Mouse (Mus musculus) ES-Bruce4 (cell line): Measurements from ENCODE around the gene Atf1. TPM values are rescaled to one million over a fixed set of nuclear protein-coding genes. Genes with fewer than 3 reads are reported as not detected.

Experiments used
- H3K27ac ChIP-seq: 2 replicates; pipeline ENCODE4 v1.5.1; 2012; ENCODE audit warnings: low read length, inconsistent platforms; ENCODE audit not compliant: insufficient read depth
- H3K27me3 ChIP-seq: 2 replicates; pipeline ENCODE4 v1.6.1; 2012; ENCODE audit warnings: mild to moderate bottlenecking, low read length, inconsistent platforms; ENCODE audit not compliant: control insufficient read depth, poor library complexity, insufficient read depth, severe bottlenecking
- H3K36me3 ChIP-seq: 2 replicates; pipeline ENCODE4 v1.6.1; 2012; ENCODE audit warnings: inconsistent platforms, mild to moderate bottlenecking, low read length, moderate library complexity; ENCODE audit not compliant: control insufficient read depth, poor library complexity, insufficient read depth, severe bottlenecking
- H3K4me1 ChIP-seq: one replicate; pipeline ENCODE4 v1.8.1; 2011; ENCODE audit warnings: low read length; ENCODE audit not compliant: control insufficient read depth, insufficient read depth
- H3K4me3 ChIP-seq: 2 replicates; pipeline ENCODE4 v1.5.1; 2011; ENCODE audit warnings: low read depth, mild to moderate bottlenecking, low read length
- H3K9ac ChIP-seq: 2 replicates; pipeline ENCODE4 v1.6.1; 2012; ENCODE audit warnings: low read depth, mild to moderate bottlenecking, inconsistent platforms; ENCODE audit not compliant: poor library complexity, severe bottlenecking
- H3K9me3 ChIP-seq: replicated peaks from 2 replicates; pipeline ENCODE4 v1.6.1; 2012; ENCODE audit warnings: mild to moderate bottlenecking, low read length, inconsistent platforms; ENCODE audit not compliant: control insufficient read depth, poor library complexity, insufficient read depth, severe bottlenecking
- CTCF ChIP-seq: IDR thresholded peaks from one replicate; pipeline ENCODE4 v1.8.1; 2011; ENCODE audit warnings: low read depth, low read length
- EP300 ChIP-seq: IDR thresholded peaks from 2 replicates; pipeline ENCODE4 v1.6.1; 2011; ENCODE audit warnings: low read depth, low read length; ENCODE audit not compliant: insufficient read depth
- POLR2A ChIP-seq: IDR thresholded peaks from one replicate; pipeline ENCODE4 v1.8.1; 2011; ENCODE audit warnings: low read length; ENCODE audit not compliant: insufficient read depth
- polyA plus RNA-seq: library from polyadenylated mRNA; stranded (reverse); fragments of >200 nt; gene quantifications from 2 replicates; pipeline ENCODE4 v1.2.4, GENCODE M21; 2011; ENCODE audit warnings: low read depth; ENCODE audit not compliant: missing spikeins, insufficient read depth, insufficient read length

Gene Atf1
- polyA plus RNA-seq, 1 experiment, result 55.8 TPM

- no peaks in the 10 kb centered on the region for H3K27me3 ChIP-seq
- H3K4me3 ChIP-seq, result no peak overlapping the region
- H3K36me3 ChIP-seq, result peaks cover 19% of the 10 kb centered on the region; the same call in 1 of the 2 replicates
- H3K9ac ChIP-seq, result no peak overlapping the region; the same call in 1 of the 2 replicates
- TF ChIP-seq EP300, result no peak
- no peak for TF ChIP-seq CTCF
- no peak for TF ChIP-seq POLR2A
- H3K9me3 ChIP-seq, result no peaks in the 10 kb centered on the region
- H3K27ac ChIP-seq, result peak overlapping the region; percentile 50; the same call in 1 of the 2 replicates
- H3K4me1 ChIP-seq, result peaks cover 2% of the 10 kb centered on the region
These were observed 4.3 kb downstream of the Atf1 start for GRCm38 (mm10) chr15:100231616-100232525.

DNA sequence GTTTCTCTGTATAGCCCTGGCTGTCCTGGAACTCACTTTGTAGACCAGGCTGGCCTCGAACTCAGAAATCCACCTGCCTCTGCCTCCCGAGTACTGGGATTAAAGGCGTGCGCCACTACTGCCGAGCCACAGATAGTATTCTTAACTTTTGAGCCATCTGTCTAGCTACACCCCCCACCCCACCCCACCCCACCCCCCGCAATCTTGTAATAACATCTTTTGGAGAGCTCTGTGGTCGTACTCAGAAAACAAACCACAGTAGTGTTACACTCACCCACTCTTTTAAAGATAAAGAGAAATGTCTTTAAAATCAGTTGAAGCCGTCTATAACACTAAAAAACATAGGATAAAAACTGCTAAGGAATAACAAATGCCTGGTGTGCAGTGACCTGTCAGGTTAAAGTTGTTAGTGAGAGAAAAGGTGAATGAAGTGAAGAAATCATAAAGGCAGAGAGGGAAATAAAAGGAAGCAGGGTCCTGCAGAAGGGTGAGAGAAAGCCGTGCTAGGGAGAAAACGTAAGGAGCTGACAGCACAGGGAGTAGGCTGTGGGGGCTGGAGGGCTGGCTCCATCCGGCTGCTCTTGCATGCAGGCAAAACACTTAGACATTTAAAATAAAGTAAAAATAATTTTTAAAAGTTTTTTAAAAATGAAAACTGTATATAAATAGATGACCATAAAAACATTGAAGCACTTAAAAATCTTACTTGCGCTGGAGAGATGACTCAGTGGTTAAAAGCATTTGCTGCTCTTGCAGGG lies 7.8 kb downstream of the Atf1 start:
- Histone ChIP-seq H3K9me3 (no peaks in the 10 kb centered on the region), H3K4me3 (no peak overlapping the region), H3K27me3 (no peaks in the 10 kb centered on the region), H3K36me3 (peaks cover 31% of the 10 kb centered on the region), H3K27ac (no peak overlapping the region), H3K9ac (no peak overlapping the region), H3K4me1 (no peaks in the 10 kb centered on the region)
- TF ChIP-seq EP300 (no peak), CTCF (no peak), POLR2A (no peak)

GRCm38 (mm10) chr15:100236952-100237351 lies 9.3 kb downstream of the Atf1 start:
- H3K9me3 ChIP-seq, result no peaks in the 10 kb centered on the region
- H3K4me3 ChIP-seq, result no peak overlapping the region
- H3K36me3 ChIP-seq, result peaks cover 34% of the 10 kb centered on the region
- no peak overlapping the region for H3K27ac ChIP-seq
- peaks cover 1% of the 10 kb centered on the region for H3K4me1 ChIP-seq
- H3K27me3 ChIP-seq, result no peaks in the 10 kb centered on the region
- no peak for TF ChIP-seq POLR2A
- TF ChIP-seq EP300, result no peak
- no peak for TF ChIP-seq CTCF
- no peak overlapping the region for H3K9ac ChIP-seq

DNA sequence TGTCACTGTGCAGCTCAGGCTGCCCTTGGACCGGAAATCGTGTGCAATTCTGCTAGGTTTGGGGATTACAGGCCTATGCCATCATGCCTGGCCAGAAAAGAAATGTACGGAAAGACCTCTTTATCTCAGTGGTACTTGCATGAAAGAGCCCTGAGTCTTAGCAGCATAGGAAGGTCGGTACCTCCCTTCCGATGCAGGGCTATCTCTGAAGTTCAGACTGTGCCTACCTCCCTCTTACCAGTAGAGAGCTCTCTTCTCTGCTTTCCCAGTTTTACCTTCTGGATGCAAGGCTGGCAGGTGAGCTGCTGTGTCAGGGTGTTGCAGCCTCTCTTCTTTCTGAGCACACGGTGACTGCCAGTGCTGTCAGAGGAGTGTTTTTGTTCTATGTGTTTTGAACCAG lies 14.2 kb downstream of the Atf1 start:
- H3K4me3 ChIP-seq, result no peak overlapping the region
- peak; percentile 24 for TF ChIP-seq CTCF
- no peak for TF ChIP-seq EP300
- H3K9me3 ChIP-seq, result no peaks in the 10 kb centered on the region
- H3K4me1 ChIP-seq, result peaks cover 4% of the 10 kb centered on the region
- H3K27me3 ChIP-seq, result no peaks in the 10 kb centered on the region
- H3K27ac ChIP-seq, result no peak overlapping the region
- H3K9ac ChIP-seq, result no peak overlapping the region
- peaks cover 31% of the 10 kb centered on the region for H3K36me3 ChIP-seq

DNA sequence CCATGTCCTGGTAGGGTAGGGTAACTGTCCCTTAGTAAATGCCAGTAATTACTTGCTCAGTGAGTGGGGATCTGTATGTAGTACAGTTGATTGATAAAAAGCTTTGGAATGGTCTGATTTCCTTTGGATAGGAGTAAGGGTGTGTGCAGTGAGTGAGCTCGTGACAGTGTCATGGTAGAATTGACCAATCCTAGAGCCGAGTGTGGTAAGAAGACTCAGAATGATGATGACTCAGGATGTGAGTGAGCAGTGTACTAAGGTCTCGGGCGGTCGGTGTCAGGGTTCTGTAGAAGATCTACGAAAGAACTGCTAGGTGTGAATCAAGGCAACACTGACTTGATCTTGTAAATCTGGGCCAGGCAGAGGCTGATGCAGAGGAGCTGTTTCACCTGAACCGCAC lies 18.3 kb downstream of the Atf1 start:
- Histone ChIP-seq H3K36me3 (peaks cover 19% of the 10 kb centered on the region), H3K9me3 (no peaks in the 10 kb centered on the region), H3K27ac (no peak overlapping the region), H3K9ac (no peak overlapping the region), H3K4me1 (peaks cover 11% of the 10 kb centered on the region), H3K27me3 (no peaks in the 10 kb centered on the region), H3K4me3 (no peak overlapping the region)
- TF ChIP-seq CTCF, result no peak
- no peak for TF ChIP-seq EP300
- TF ChIP-seq POLR2A, result no peak

DNA sequence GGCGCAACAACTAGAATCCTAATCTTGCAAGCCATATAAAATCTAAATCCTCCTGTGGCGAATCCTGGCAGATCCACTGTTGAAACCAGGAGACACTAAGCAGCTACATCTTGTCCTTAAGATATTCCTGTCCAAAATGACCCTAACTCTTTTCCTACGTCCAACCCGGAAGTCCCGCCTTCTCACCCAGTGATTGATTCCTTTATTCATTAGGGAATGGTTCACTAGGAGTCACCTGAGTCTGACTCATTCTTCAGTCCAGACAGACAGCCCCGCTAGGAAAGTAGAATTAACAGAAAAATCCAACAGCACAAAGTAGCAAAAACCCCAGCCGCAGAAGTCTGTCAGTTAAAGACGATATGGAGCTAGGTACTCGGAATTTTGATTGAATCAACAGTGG lies 19.7 kb downstream of the Atf1 start:
- H3K27ac ChIP-seq, result peak overlapping the region; percentile 81
- TF ChIP-seq CTCF (no peak), POLR2A (no peak)
- peak overlapping the region; percentile 70 for H3K9ac ChIP-seq
- peaks cover 20% of the 10 kb centered on the region for H3K36me3 ChIP-seq
- H3K9me3 ChIP-seq, result no peaks in the 10 kb centered on the region
- H3K27me3 ChIP-seq, result no peaks in the 10 kb centered on the region
- peak overlapping the region; percentile 42 for H3K4me3 ChIP-seq
- H3K4me1 ChIP-seq, result peaks cover 12% of the 10 kb centered on the region
